Mouse (Mus musculus): Measurements from ENCODE around the gene Syt9. TPM values are rescaled to one million over a fixed set of nuclear protein-coding genes. Genes with fewer than 3 reads are reported as not detected.

The Syt9 gene
- polyA plus RNA-seq, 1 experiment from 2014 or later: 1.9 TPM

DNA sequence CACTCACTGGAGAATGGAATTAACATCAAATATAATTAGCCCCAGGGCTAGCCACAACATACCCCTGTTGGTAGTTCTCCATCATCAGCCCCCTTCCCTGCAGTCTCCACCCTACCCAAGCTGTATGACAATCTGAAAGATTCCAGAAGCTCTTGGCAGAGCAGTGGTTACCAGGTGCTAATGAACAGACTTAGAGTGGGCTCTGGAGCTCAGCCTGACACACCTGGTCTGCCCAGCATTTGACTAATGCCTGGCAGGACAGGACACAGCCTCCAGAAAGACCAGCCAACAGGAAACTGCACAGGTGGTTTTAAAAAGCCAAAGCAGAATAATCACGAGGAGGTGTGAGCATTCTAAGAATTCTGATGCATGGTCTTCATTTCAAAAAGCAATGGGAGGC lies 182.9 kb downstream of the Syt9 start:
- Histone ChIP-seq H3K36me3 (ENCODE audit: control insufficient read depth, insufficient read depth, low read length) (no peaks in the 10 kb centered on the region), H3K4me3 (replicated peaks; ENCODE audit: low read length) (no peak overlapping the region), H3K4me1 (ENCODE audit: control insufficient read depth, insufficient read depth, low read length) (no peaks in the 10 kb centered on the region), H3K27ac (ENCODE audit: low read length) (no peak overlapping the region), H3K27me3 (ENCODE audit: control insufficient read depth, insufficient read depth, low read length) (no peaks in the 10 kb centered on the region), H3K9ac (ENCODE audit: low read length) (no peak overlapping the region), H3K9me3 (replicated peaks; ENCODE audit: control insufficient read depth, low read length) (no peaks in the 10 kb centered on the region), H3K4me2 (ENCODE audit: low read depth, low read length) (no peak overlapping the region)
- whole genome bisulfite sequencing: 50% methylated on average over 1 of the region's 1 CpGs
- ATAC-seq (ENCODE audit: insufficient read depth, low FRiP score): no peak

DNA sequence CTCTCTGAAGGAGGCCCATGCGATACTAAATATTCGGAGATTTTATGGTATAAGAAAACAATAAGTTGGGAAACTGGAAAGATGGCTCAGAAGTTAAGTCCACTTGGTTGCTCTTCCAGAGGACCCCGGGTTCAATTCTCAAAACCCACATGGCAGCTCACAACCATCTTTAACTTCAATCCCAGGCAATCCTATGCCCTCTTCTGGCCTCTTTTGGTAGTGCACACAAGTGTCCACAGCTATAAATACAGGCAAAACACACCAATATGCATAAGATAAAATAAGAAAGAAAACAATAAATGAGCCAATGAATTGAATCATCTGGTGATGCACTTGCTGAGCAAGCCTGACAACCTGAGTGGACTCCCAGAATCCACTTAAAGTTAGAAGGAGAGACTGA lies 185.4 kb downstream of the Syt9 start:
- H3K36me3 ChIP-seq (ENCODE audit: control insufficient read depth, insufficient read depth, low read length): no peaks in the 10 kb centered on the region
- no peak overlapping the region for H3K4me2 ChIP-seq (ENCODE audit: low read depth, low read length)
- H3K27me3 ChIP-seq (ENCODE audit: control insufficient read depth, insufficient read depth, low read length): no peaks in the 10 kb centered on the region
- H3K4me3 ChIP-seq (replicated peaks; ENCODE audit: low read length): no peak overlapping the region
- H3K9ac ChIP-seq (ENCODE audit: low read length): no peak overlapping the region
- H3K9me3 ChIP-seq (replicated peaks; ENCODE audit: control insufficient read depth, low read length): no peaks in the 10 kb centered on the region
- H3K27ac ChIP-seq (ENCODE audit: low read length): no peak overlapping the region
- no peak for ATAC-seq (ENCODE audit: insufficient read depth, low FRiP score)
- H3K4me1 ChIP-seq (ENCODE audit: control insufficient read depth, insufficient read depth, low read length): no peaks in the 10 kb centered on the region
- WGBS: 82% methylated on average over 3 of the region's 3 CpGs

DNA sequence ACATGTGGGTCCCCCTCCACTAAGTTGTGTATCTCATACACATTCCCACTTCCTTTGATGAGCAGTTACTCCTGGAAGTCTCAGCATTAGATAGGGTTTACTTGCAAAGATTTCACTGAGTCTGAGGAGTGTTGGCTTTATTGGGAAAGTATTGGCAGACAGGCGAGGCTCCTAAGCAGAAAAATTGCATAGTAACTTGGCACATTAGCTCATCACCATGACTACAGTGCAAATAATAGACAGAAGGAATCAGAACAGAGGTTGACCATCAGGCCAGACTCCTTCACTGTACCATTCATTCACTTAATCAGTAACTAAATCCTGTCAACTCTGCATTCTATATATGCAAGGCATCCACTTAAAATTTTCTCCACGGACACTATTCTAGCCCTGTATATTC lies 190.1 kb downstream of the Syt9 start:
- H3K9ac ChIP-seq (ENCODE audit: low read length): no peak overlapping the region
- no peaks in the 10 kb centered on the region for H3K36me3 ChIP-seq (ENCODE audit: control insufficient read depth, insufficient read depth, low read length)
- no peak overlapping the region for H3K27ac ChIP-seq (ENCODE audit: low read length)
- H3K4me2 ChIP-seq (ENCODE audit: low read depth, low read length): no peak overlapping the region
- WGBS: 51% methylated on average over 2 of the region's 2 CpGs
- H3K4me1 ChIP-seq (ENCODE audit: control insufficient read depth, insufficient read depth, low read length): no peaks in the 10 kb centered on the region
- no peaks in the 10 kb centered on the region for H3K9me3 ChIP-seq (replicated peaks; ENCODE audit: control insufficient read depth, low read length)
- H3K27me3 ChIP-seq (ENCODE audit: control insufficient read depth, insufficient read depth, low read length): no peaks in the 10 kb centered on the region
- no peak overlapping the region for H3K4me3 ChIP-seq (replicated peaks; ENCODE audit: low read length)
- no peak for ATAC-seq (ENCODE audit: insufficient read depth, low FRiP score)

DNA sequence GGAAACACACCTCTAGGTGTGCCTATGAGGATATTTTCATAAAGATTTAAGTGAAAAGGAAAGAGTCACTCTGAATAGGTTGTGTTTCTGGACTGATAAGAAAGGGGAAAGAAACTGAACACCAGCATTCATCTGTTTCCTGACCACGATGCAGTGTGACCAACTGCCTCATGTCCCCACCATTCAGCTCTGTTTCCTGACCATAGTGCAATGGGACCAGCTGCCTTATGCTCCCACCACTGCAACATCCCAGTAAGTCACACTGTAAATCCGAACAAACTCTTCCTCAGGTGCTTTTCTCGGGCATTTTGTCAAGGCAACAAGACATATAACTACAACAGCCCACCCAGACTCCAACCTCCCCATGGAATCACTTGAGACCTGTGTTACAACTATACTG lies 191.1 kb downstream of the Syt9 start:
- Histone ChIP-seq H3K9ac (ENCODE audit: low read length) (no peak overlapping the region), H3K4me3 (replicated peaks; ENCODE audit: low read length) (no peak overlapping the region), H3K4me1 (ENCODE audit: control insufficient read depth, insufficient read depth, low read length) (peaks cover 2% of the 10 kb centered on the region; the same call in 1 of the 2 replicates), H3K4me2 (ENCODE audit: low read depth, low read length) (no peak overlapping the region), H3K27ac (ENCODE audit: low read length) (no peak overlapping the region), H3K36me3 (ENCODE audit: control insufficient read depth, insufficient read depth, low read length) (no peaks in the 10 kb centered on the region), H3K27me3 (ENCODE audit: control insufficient read depth, insufficient read depth, low read length) (no peaks in the 10 kb centered on the region), H3K9me3 (replicated peaks; ENCODE audit: control insufficient read depth, low read length) (no peaks in the 10 kb centered on the region)
- no peak for ATAC-seq (ENCODE audit: insufficient read depth, low FRiP score)
- WGBS: 72% methylated on average over 3 of the region's 3 CpGs

DNA sequence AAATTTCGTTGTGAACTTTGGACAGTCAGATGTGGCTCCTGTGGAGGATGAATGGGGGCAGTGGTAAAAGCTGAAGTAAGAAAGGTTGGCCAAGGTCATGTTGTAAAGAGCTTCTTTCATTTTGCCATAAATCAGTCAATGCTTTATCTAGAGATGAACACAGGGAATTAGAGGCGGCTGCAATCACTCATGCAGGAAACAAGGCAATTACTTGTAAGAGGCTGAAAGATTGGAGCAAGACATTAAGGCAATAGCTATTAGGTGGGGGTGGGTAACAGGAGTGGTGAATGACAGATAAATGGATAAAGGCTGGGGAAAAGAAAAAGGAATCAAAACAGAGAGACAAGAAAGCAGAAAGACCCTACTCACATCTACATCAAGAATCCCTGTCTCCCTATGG lies 193.2 kb downstream of the Syt9 start:
- H3K27ac ChIP-seq (ENCODE audit: low read length): no peak overlapping the region
- H3K4me1 ChIP-seq (ENCODE audit: control insufficient read depth, insufficient read depth, low read length): peaks cover 4% of the 10 kb centered on the region; the same call in 1 of the 2 replicates
- no peaks in the 10 kb centered on the region for H3K9me3 ChIP-seq (replicated peaks; ENCODE audit: control insufficient read depth, low read length)
- H3K4me3 ChIP-seq (replicated peaks; ENCODE audit: low read length): no peak overlapping the region
- WGBS: 35% methylated on average over 2 of the region's 2 CpGs
- no peak for ATAC-seq (ENCODE audit: insufficient read depth, low FRiP score)
- H3K36me3 ChIP-seq (ENCODE audit: control insufficient read depth, insufficient read depth, low read length): no peaks in the 10 kb centered on the region
- H3K9ac ChIP-seq (ENCODE audit: low read length): no peak overlapping the region
- no peak overlapping the region for H3K4me2 ChIP-seq (ENCODE audit: low read depth, low read length)
- H3K27me3 ChIP-seq (ENCODE audit: control insufficient read depth, insufficient read depth, low read length): no peaks in the 10 kb centered on the region

DNA sequence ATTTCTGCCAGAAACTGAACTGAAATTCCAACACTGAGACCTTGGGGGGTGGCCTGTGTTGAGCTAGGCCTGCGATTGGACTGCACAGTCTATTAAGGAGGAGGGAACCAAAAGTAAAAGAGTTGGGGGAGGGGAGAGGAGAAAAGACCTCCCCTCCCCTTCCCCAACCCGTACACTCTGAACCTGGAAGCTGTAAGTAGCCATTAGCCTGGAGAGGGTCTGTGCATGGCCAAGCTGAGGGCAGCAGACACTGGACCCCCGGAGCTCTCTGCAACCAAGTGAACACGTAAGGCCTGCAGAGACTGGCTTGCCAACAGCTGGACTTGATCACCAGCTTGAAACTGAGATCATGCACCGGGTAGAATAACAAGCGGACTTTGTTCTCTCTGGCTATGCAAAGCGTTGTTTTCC lies 196.7 kb downstream of the Syt9 start, which contains the start of gene Olfml1:
Olfml1 (plus strand) TSS at position 186 of the 411 bp plus-strand sequence.
- Histone ChIP-seq H3K27me3 (ENCODE audit: control insufficient read depth, insufficient read depth, low read length) (no peaks in the 10 kb centered on the region), H3K36me3 (ENCODE audit: control insufficient read depth, insufficient read depth, low read length) (0 out of 2 replicates have a peak, but pooled peaks cover 4% of the 10 kb centered on the region), H3K27ac (ENCODE audit: low read length) (peak within 1 kb of the TSS; percentile 88), H3K4me2 (ENCODE audit: low read depth, low read length) (peak within 1 kb of the TSS; percentile 56), H3K9ac (ENCODE audit: low read length) (peak within 1 kb of the TSS; percentile 64), H3K4me1 (ENCODE audit: control insufficient read depth, insufficient read depth, low read length) (peaks cover 4% of the 10 kb centered on the region; the same call in 1 of the 2 replicates), H3K9me3 (replicated peaks; ENCODE audit: control insufficient read depth, low read length) (no peaks in the 10 kb centered on the region; the same call in 1 of the 2 replicates), H3K4me3 (replicated peaks; ENCODE audit: low read length) (peak within 1 kb of the TSS; percentile 46)
- 28% methylated on average over 7 of the region's 7 CpGs for WGBS
- peak; percentile 94 for ATAC-seq (ENCODE audit: insufficient read depth, low FRiP score)

DNA sequence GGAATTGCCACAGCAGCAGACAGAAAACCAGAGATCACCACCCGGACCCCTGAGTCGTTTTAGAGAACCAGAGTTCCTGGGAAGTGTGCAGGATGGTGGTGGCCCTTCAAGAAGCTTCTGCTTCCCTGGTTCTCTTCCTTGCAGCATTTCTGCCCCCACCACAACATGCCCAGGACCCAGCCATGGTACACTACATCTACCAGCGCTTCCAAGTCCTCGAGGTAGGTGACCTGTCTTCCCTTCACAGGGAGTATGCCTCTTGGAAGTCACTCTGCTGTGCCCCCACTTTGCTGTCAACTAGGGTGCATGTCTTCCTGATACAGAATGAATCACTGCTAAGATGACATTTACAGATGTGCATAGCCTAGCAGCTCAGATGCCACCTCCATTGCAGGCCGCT lies 197.1 kb downstream of the Syt9 start:
- ATAC-seq (ENCODE audit: insufficient read depth, low FRiP score): no peak
- Histone ChIP-seq H3K27me3 (ENCODE audit: control insufficient read depth, insufficient read depth, low read length) (no peaks in the 10 kb centered on the region), H3K36me3 (ENCODE audit: control insufficient read depth, insufficient read depth, low read length) (0 out of 2 replicates have a peak, but pooled peaks cover 4% of the 10 kb centered on the region), H3K27ac (ENCODE audit: low read length) (peak overlapping the region; percentile 88), H3K9me3 (replicated peaks; ENCODE audit: control insufficient read depth, low read length) (no peaks in the 10 kb centered on the region; the same call in 1 of the 2 replicates), H3K9ac (ENCODE audit: low read length) (peak overlapping the region; percentile 64), H3K4me1 (ENCODE audit: control insufficient read depth, insufficient read depth, low read length) (peaks cover 4% of the 10 kb centered on the region; the same call in 1 of the 2 replicates), H3K4me2 (ENCODE audit: low read depth, low read length) (peak overlapping the region; percentile 56), H3K4me3 (replicated peaks; ENCODE audit: low read length) (peak overlapping the region; percentile 46)
- 45% methylated on average over 5 of the region's 5 CpGs for WGBS

DNA sequence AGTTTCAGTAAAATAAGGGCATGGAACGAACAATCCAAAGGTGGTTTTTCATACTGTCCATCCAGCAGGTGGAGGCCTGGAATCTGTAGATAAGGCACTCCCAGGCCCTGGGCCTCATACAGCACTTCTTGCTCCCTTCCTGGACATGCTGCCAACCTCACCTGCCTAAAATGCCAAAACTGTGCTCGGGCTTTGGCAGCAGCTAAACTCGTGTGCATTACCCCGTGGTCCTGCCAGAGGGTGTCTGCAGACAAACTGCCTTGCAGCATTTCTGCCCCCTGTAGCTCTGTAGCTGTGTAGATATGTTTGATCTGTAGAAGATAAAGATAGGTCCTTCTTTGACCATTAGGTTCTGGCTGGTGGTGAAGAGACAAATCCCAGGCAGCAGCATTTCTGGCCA lies 198.4 kb downstream of the Syt9 start:
- Histone ChIP-seq H3K4me3 (replicated peaks; ENCODE audit: low read length) (peak overlapping the region; percentile 33), H3K36me3 (ENCODE audit: control insufficient read depth, insufficient read depth, low read length) (0 out of 2 replicates have a peak, but pooled peaks cover 4% of the 10 kb centered on the region), H3K27me3 (ENCODE audit: control insufficient read depth, insufficient read depth, low read length) (no peaks in the 10 kb centered on the region), H3K27ac (ENCODE audit: low read length) (no peak overlapping the region), H3K9ac (ENCODE audit: low read length) (peak overlapping the region; percentile 42; the same call in 1 of the 2 replicates), H3K9me3 (replicated peaks; ENCODE audit: control insufficient read depth, low read length) (no peaks in the 10 kb centered on the region; the same call in 1 of the 2 replicates), H3K4me1 (ENCODE audit: control insufficient read depth, insufficient read depth, low read length) (peaks cover 4% of the 10 kb centered on the region; the same call in 1 of the 2 replicates), H3K4me2 (ENCODE audit: low read depth, low read length) (peak overlapping the region; percentile 46)
- WGBS: 50% methylated on average over 4 of the region's 4 CpGs
- ATAC-seq (ENCODE audit: insufficient read depth, low FRiP score): no peak

DNA sequence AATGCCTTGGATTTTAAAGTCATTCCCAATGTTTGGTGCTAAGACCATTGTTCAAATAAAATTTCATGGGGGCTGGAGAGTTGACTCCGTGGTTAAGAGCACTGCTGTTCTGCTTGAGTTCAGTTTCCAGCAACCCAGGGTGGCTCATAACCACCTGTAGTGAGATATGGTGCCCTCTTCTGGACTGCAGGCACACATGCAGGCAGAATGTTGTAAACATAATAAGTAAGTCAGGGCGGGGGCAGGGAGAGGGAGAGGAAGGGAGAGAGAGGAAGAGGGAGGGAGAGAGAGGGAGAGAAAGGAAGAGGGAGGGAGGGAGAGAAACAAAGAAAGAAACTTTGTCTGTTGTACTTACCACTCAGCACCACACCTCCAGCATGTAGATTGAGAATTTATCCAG lies 203.3 kb downstream of the Syt9 start:
- Histone ChIP-seq H3K9me3 (replicated peaks; ENCODE audit: control insufficient read depth, low read length) (no peaks in the 10 kb centered on the region; the same call in 1 of the 2 replicates), H3K27ac (ENCODE audit: low read length) (no peak overlapping the region), H3K4me2 (ENCODE audit: low read depth, low read length) (no peak overlapping the region), H3K27me3 (ENCODE audit: control insufficient read depth, insufficient read depth, low read length) (no peaks in the 10 kb centered on the region), H3K9ac (ENCODE audit: low read length) (no peak overlapping the region), H3K36me3 (ENCODE audit: control insufficient read depth, insufficient read depth, low read length) (peaks cover 8% of the 10 kb centered on the region; the same call in 1 of the 2 replicates), H3K4me3 (replicated peaks; ENCODE audit: low read length) (no peak overlapping the region), H3K4me1 (ENCODE audit: control insufficient read depth, insufficient read depth, low read length) (no peaks in the 10 kb centered on the region)
- 67% methylated on average over 2 of the region's 2 CpGs for WGBS
- no peak for ATAC-seq (ENCODE audit: insufficient read depth, low FRiP score)
